Mouse (Mus musculus): Measurements from ENCODE around the gene Ypel5.

DNA sequence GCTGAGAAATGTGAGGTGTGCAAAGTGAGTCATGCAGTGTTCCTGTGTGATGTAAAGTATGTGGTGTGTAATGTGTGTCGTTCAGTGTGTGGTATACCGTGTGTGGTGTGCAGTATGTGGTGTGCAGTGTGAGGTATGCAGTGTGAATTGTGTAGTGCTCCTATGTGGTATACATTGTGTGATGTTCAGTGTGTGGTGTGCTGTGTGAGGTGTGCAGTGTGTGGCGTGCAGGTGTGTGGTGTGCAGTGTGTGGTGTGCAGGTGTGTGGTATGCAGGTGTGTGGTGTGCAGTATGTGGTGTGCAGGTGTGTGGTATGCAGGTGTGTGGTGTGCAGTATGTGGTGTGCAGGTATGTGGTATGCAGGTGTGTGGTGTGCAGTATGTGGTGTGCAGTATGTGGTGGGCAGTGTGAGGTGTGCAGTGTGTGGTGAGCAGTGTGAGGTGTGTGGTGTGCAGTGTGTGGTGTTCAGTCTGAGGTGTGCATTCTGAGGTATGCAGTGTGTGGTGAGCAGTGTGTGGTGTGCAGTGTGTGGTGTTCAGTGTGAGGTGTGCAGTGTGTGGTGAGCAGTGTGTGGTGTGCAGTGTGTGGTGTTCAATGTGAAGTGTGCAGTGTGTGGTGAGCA is 30.5 kb downstream of the Ypel5 start:
- TF ChIP-seq POLR2A (IDR thresholded peaks at IDR 0.05; ENCODE audit: insufficient read depth, low read depth, low read length), result no peak
- TF ChIP-seq CTCF (IDR thresholded peaks at IDR 0.05), result no peak
- TF ChIP-seq EP300 (IDR thresholded peaks at IDR 0.05; ENCODE audit: insufficient read depth, low read depth, low read length), result no peak
